Mouse (Mus musculus) ES-E14 (cell line): ENCODE measurements around the gene Ctnnd2. TPM values are rescaled to one million over a fixed set of nuclear protein-coding genes. Genes with fewer than 3 reads are reported as not detected.

Experiments used
- DNase-seq: peaks from one replicate; pipeline ENCODE4 v3.0.0-alpha.2; 2013; ENCODE audit warnings: low read depth, low spot score
- H3K27ac ChIP-seq: 2 replicates; pipeline ENCODE4 v1.5.1; 2012; ENCODE audit warnings: low read depth, mild to moderate bottlenecking, low read length, moderate library complexity, mixed read lengths; ENCODE audit not compliant: poor library complexity, insufficient read depth, severe bottlenecking
- H3K36me3 ChIP-seq: 2 replicates; pipeline ENCODE4 v1.6.1; 2012; ENCODE audit warnings: mild to moderate bottlenecking, low read length, moderate library complexity, mixed read lengths; ENCODE audit not compliant: control insufficient read depth, poor library complexity, insufficient read depth, severe bottlenecking
- H3K4me1 ChIP-seq, 2 experiments: fragments of 150-350 bp in 1 of 2; sonication (generic) in 1 of 2; 2 replicates each; pipeline ENCODE4 v1.6.1; 2012; ENCODE audit warnings: low read length in 2 of 2, mild to moderate bottlenecking in 1 of 2, mixed read lengths in 1 of 2; ENCODE audit not compliant: control insufficient read depth in 2 of 2, insufficient read depth in 2 of 2, poor library complexity in 1 of 2
- H3K4me3 ChIP-seq, 2 experiments: fragments of 150-350 bp in 1 of 2; sonication (generic) in 1 of 2; 2 replicates each; pipeline ENCODE4 v1.5.1; 2012; ENCODE audit warnings: low read length in 2 of 2, low read depth in 1 of 2, mild to moderate bottlenecking in 1 of 2, mixed read lengths in 1 of 2; ENCODE audit not compliant: insufficient read depth in 1 of 2, poor library complexity in 1 of 2, severe bottlenecking in 1 of 2
- H3K9ac ChIP-seq: 2 replicates; pipeline ENCODE4 v1.6.1; 2012; ENCODE audit warnings: low read depth, mild to moderate bottlenecking, low read length, mixed read lengths; ENCODE audit not compliant: poor library complexity, insufficient read depth, severe bottlenecking
- H3K9me3 ChIP-seq: fragments of 150-350 bp; sonication (generic); 2 replicates; pipeline ENCODE4 v1.6.1; 2012; ENCODE audit warnings: low read depth, mild to moderate bottlenecking, low read length; ENCODE audit not compliant: control insufficient read depth, insufficient read depth
- CHD2 ChIP-seq: IDR thresholded peaks from 2 replicates; pipeline ENCODE4 v1.6.1; 2014; ENCODE audit warnings: mild to moderate bottlenecking, low read depth, low read length, inconsistent platforms
- HCFC1 ChIP-seq: IDR thresholded peaks from 2 replicates; pipeline ENCODE4 v1.6.1; 2012; ENCODE audit warnings: low read length, inconsistent platforms, borderline replicate concordance; ENCODE audit not compliant: insufficient read depth
- MAFK ChIP-seq: IDR thresholded peaks from 2 replicates; pipeline ENCODE4 v1.6.1; 2014; ENCODE audit warnings: mild to moderate bottlenecking, low read depth, low read length, inconsistent platforms; ENCODE audit not compliant: insufficient read depth
- ZC3H11A ChIP-seq: IDR thresholded peaks from 2 replicates; pipeline ENCODE4 v1.6.1; 2012; ENCODE audit warnings: low read depth, mild to moderate bottlenecking, inconsistent platforms, low read length, borderline replicate concordance
- ZNF384 ChIP-seq: IDR thresholded peaks from 2 replicates; pipeline ENCODE4 v1.6.1; 2012; ENCODE audit warnings: low read depth, low read length, inconsistent platforms
- in situ Hi-C, 2 experiments: fragments of 600-800 bp; cut with MboI; formaldehyde crosslinking; loops; one replicate each; pipeline ENCODE4 v1.15.1; 2025; ENCODE audit warnings: low sequenced_read_pairs in 2 of 2, inconsistent platforms in 1 of 2; ENCODE audit not compliant: unreplicated experiment in 2 of 2
- total RNA-seq: library from RNA; depleted of rRNA; stranded (reverse); fragments of 300-350 nt; gene quantifications from 2 replicates; pipeline ENCODE4 v1.2.3, GENCODE M21; 2012

Ctnnd2 gene
- total RNA-seq, 1 experiment: 3.6 TPM

GRCm38 (mm10) chr15:31006050-31006824 lies 833.8 kb downstream of the Ctnnd2 start:
- in situ Hi-C loops: no loop called here
- H3K9me3 ChIP-seq: no peaks in the 10 kb centered on the region
- H3K4me3 ChIP-seq: no peak overlapping the region
- no peak overlapping the region for H3K9ac ChIP-seq
- H3K27ac ChIP-seq: no peak overlapping the region
- DNase-seq: no peak
- H3K36me3 ChIP-seq: no peaks in the 10 kb centered on the region
- TF ChIP-seq MAFK (no peak), ZC3H11A (no peak), CHD2 (no peak), ZNF384 (no peak), HCFC1 (no peak)
- H3K4me1 ChIP-seq: no peaks in the 10 kb centered on the region

GRCm38 (mm10) chr15:31006825-31007157 lies 834.4 kb downstream of the Ctnnd2 start:
- no peak overlapping the region for H3K9ac ChIP-seq
- TF ChIP-seq HCFC1 (no peak), MAFK (no peak), ZNF384 (no peak), ZC3H11A (no peak), CHD2 (no peak)
- in situ Hi-C loops: no loop called here
- no peaks in the 10 kb centered on the region for H3K36me3 ChIP-seq
- no peaks in the 10 kb centered on the region for H3K9me3 ChIP-seq
- DNase-seq: no peak
- H3K4me1 ChIP-seq: no peaks in the 10 kb centered on the region
- no peak overlapping the region for H3K27ac ChIP-seq
- H3K4me3 ChIP-seq: no peak overlapping the region

- TF ChIP-seq MAFK: no peak
- no peak for TF ChIP-seq CHD2
- TF ChIP-seq ZNF384: no peak
- TF ChIP-seq ZC3H11A: no peak
- no peak for TF ChIP-seq HCFC1
- Histone ChIP-seq H3K36me3 (no peaks in the 10 kb centered on the region), H3K27ac (no peak overlapping the region), H3K4me1 (no peaks in the 10 kb centered on the region), H3K4me3 (no peak overlapping the region), H3K9me3 (no peaks in the 10 kb centered on the region), H3K9ac (no peak overlapping the region)
- DNase-seq: no peak
- in situ Hi-C loops: no loop called here
Observed at GRCm38 (mm10) chr15:31008594-31008993, 836.2 kb downstream of the Ctnnd2 start.

- TF ChIP-seq ZC3H11A: no peak
- no peak for TF ChIP-seq HCFC1
- TF ChIP-seq MAFK: no peak
- no peak for TF ChIP-seq CHD2
- no peak for TF ChIP-seq ZNF384
- in situ Hi-C loops: no loop called here
- Histone ChIP-seq H3K4me3 (no peak overlapping the region), H3K4me1 (no peaks in the 10 kb centered on the region), H3K9me3 (no peaks in the 10 kb centered on the region), H3K9ac (no peak overlapping the region), H3K27ac (no peak overlapping the region), H3K36me3 (no peaks in the 10 kb centered on the region)
- DNase-seq: no peak
Observed at GRCm38 (mm10) chr15:31020769-31021168, 848.4 kb downstream of the Ctnnd2 start.

GRCm38 (mm10) chr15:31022012-31022411 lies 849.6 kb downstream of the Ctnnd2 start:
- TF ChIP-seq HCFC1 (no peak), CHD2 (no peak), ZC3H11A (no peak), ZNF384 (no peak), MAFK (no peak)
- no peaks in the 10 kb centered on the region for H3K9me3 ChIP-seq
- in situ Hi-C loops: no loop called here
- no peak overlapping the region for H3K27ac ChIP-seq
- no peaks in the 10 kb centered on the region for H3K4me1 ChIP-seq
- DNase-seq: no peak
- H3K9ac ChIP-seq: no peak overlapping the region
- H3K4me3 ChIP-seq: no peak overlapping the region
- H3K36me3 ChIP-seq: no peaks in the 10 kb centered on the region
